Mouse (Mus musculus): Measurements from ENCODE around the gene Olfr883. TPM values are rescaled to one million over a fixed set of nuclear protein-coding genes. Genes with fewer than 3 reads are reported as not detected.

Gene Olfr883
- not detected in 4 replicates for total RNA-seq (2023)

GRCm38 (mm10) chr9:38025508-38025907 lies at the start of gene Olfr883:
Gene Olfr883 (plus strand): TSS chr9:38025808.

DNA sequence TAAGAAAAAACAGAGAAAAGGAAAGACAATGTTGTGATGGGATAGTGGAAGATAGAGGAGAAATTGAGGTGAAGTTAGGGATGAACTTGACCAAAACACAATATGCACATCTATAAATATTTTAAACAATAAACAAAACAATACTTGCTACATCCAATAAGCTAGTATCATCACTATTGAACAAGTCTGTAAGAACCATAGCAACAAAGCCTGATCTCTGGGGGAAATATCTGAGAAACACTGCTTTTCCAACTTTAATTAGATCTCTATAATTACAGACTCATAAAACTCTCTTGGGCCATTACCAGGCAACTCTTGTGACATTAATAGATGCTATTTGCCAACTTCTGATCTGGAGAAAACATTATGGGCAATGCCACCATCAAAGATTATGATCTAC lies 34.1 kb upstream of the Olfr883 start, which contains the start of gene Olfr881:
TSS of gene Olfr881 (plus strand) at position 301 of the 400 bp plus-strand sequence.

GRCm38 (mm10) chr9:38046255-38046654 lies 20.6 kb downstream of the Olfr883 start, which contains the start of gene Olfr884:
Gene Olfr884 (plus strand): TSS chr9:38046555.

DNA sequence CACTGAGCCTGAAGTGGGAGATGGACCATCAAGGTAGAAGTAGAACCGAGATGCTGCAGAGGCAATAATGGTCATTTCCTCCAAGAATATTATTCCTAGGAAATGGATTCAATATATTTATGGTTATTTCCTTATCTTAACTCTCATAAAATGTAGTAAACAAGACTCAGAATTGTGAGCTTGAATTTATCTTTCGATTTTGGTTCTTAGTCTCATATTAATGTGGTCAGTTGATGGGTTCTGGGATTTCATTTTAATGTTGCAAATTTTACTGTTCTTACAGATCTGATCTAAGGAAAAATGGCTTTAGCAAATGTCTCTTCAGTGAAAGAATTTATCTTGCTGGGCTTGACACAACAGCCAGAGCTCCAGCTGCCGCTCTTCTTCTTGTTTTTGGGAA lies 35.4 kb downstream of the Olfr883 start, which contains the start of gene Olfr885:
TSS of gene Olfr885 (plus strand) at position 301 of the 400 bp plus-strand sequence.

Other genes starting within 250 kb of the Olfr883 start
- not detected in 4 replicates for gene Olfr876, start 222.8 kb upstream of the Olfr883 start, total RNA-seq (2023)
- not detected in 4 replicates for gene Olfr877, start 171.5 kb upstream of the Olfr883 start, total RNA-seq (2023)
- not detected in 4 replicates for gene Olfr145, start 129.1 kb upstream of the Olfr883 start, total RNA-seq (2023)
- not detected in 4 replicates for gene Olfr878, start 108.0 kb upstream of the Olfr883 start, total RNA-seq (2023)
- gene Olfr881, start 34.0 kb upstream of the Olfr883 start, total RNA-seq (2023) = not detected in 4 replicates
- not detected in 4 replicates for gene Olfr884, start 20.7 kb downstream of the Olfr883 start, total RNA-seq (2023)
- gene Olfr885, start 35.5 kb downstream of the Olfr883 start, total RNA-seq (2023) = not detected in 4 replicates
- not detected in 4 replicates for gene Olfr887, start 58.3 kb downstream of the Olfr883 start, total RNA-seq (2023)
- not detected in 4 replicates for gene Olfr888, start 82.3 kb downstream of the Olfr883 start, total RNA-seq (2023)
- 0.09 to 0.19 TPM in 2 of 4 replicates, not detected in the others for gene Olfr889, start 89.4 kb downstream of the Olfr883 start, total RNA-seq (2023)
- gene Olfr890, start 116.7 kb downstream of the Olfr883 start, total RNA-seq (2023) = not detected in 4 replicates
- not detected in 4 replicates for gene Olfr891, start 155.0 kb downstream of the Olfr883 start, total RNA-seq (2023)
- not detected in 4 replicates for gene Olfr893, start 182.6 kb downstream of the Olfr883 start, total RNA-seq (2023)
- not detected in 4 replicates for gene Olfr894, start 192.2 kb downstream of the Olfr883 start, total RNA-seq (2023)
- not detected in 4 replicates for gene Olfr143, start 227.0 kb downstream of the Olfr883 start, total RNA-seq (2023)
- not detected in 4 replicates for gene Olfr895, start 242.0 kb downstream of the Olfr883 start, total RNA-seq (2023)